Mouse (Mus musculus): ENCODE data around the gene Gdpd4. TPM values are rescaled to one million over a fixed set of nuclear protein-coding genes. Genes with fewer than 3 reads are reported as not detected.

The Gdpd4 gene
- total RNA-seq, 1 experiment from 2014 or later, result not detected

DNA sequence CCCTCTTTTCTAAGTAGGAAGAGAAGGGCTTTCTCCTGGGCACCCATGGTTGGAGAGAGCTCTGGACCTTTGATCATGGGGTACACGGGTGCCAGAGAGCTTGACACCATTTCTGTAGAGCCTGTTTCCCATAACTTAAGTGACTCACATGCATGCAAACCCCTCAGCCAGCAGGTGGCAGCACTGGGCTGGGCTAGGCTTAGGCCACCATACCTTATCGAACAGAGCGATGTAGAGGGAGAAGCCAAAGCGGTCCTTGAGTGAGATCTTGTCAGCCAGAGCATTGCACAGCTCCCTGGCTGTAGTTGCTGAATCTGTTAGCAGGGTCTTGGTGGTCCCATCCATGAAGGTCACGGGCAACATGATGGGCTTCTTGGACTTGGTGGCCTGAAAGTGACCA lies 151.9 kb downstream of the Gdpd4 start:
- ATAC-seq (replicated peaks in 1 of 2; ENCODE audit: insufficient read depth in 1 of 2, low FRiP score in 2 of 2, low TSS enrichment in 1 of 2, low read depth in 1 of 2, poor library complexity in 2 of 2, severe bottlenecking in 2 of 2), result peak; percentile 79

- no peak for ATAC-seq (replicated peaks in 1 of 2; ENCODE audit: insufficient read depth in 1 of 2, low FRiP score in 2 of 2, low TSS enrichment in 1 of 2, low read depth in 1 of 2, poor library complexity in 2 of 2, severe bottlenecking in 2 of 2)
Observed at GRCm38 (mm10) chr7:98077453-98077852, 157.7 kb downstream of the Gdpd4 start.

DNA sequence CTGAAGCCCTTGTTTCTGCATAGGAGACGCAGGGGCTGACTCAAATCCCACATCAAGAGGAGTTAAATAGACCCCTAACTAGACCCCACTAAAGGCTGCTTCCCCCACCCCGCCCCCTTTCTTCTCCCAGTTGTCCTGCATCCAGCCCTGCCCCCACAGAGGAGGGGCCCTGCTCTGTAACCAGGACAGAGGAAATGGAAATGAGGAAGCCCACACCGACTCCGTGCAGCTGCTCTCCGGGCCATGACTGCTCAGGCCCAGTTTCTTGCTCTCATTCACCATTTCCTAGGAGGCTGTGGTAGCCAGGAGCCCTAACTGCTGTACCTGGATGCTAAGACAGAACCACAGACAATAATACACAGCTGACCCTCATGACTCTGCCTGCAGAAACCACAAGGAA lies 162.6 kb downstream of the Gdpd4 start:
- ATAC-seq (replicated peaks in 1 of 2; ENCODE audit: insufficient read depth in 1 of 2, low FRiP score in 2 of 2, low TSS enrichment in 1 of 2, low read depth in 1 of 2, poor library complexity in 2 of 2, severe bottlenecking in 2 of 2), result peak; percentile 8 to 37; a peak in 1 of 4 replicates

- ATAC-seq (replicated peaks in 1 of 2; ENCODE audit: insufficient read depth in 1 of 2, low FRiP score in 2 of 2, low TSS enrichment in 1 of 2, low read depth in 1 of 2, poor library complexity in 2 of 2, severe bottlenecking in 2 of 2), result peak; percentile 5 to 23; a peak in 2 of 4 replicates
Observed at GRCm38 (mm10) chr7:98084541-98085293, 165.0 kb downstream of the Gdpd4 start.

DNA sequence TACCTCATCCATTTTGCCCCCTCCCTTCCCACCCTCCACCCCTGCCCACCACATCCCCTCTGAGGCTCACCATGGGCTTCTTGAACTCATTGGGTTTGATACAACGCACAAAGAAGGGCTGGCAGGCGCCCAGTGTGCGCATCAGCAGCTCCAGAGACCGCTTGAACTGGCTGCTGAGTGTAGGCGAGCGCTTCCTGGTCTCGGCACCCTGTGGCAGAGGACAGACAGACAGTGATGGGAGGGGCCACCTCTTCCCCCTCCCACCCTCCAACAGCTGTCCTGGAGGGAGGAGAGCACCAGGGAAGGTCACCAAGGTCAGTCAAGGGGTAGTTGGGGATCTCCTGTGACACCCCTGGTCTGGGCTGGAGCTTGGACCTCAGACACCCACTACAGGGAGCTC lies 165.6 kb downstream of the Gdpd4 start:
- ATAC-seq (replicated peaks in 1 of 2; ENCODE audit: insufficient read depth in 1 of 2, low FRiP score in 2 of 2, low TSS enrichment in 1 of 2, low read depth in 1 of 2, poor library complexity in 2 of 2, severe bottlenecking in 2 of 2), result 0 out of 4 replicates have a peak, but pooled peaks of 1 of the 2 experiments have one; percentile 11

GRCm38 (mm10) chr7:98086346-98086745 lies 166.6 kb downstream of the Gdpd4 start:
- ATAC-seq (replicated peaks in 1 of 2; ENCODE audit: insufficient read depth in 1 of 2, low FRiP score in 2 of 2, low TSS enrichment in 1 of 2, low read depth in 1 of 2, poor library complexity in 2 of 2, severe bottlenecking in 2 of 2), result 0 out of 4 replicates have a peak, but pooled peaks have one; percentile 27 to 30

GRCm38 (mm10) chr7:98095852-98096251 lies 176.1 kb downstream of the Gdpd4 start:
- peak in 1 of 2 experiments; percentile 29; a peak in 3 of 4 replicates for ATAC-seq (replicated peaks in 1 of 2; ENCODE audit: insufficient read depth in 1 of 2, low FRiP score in 2 of 2, low TSS enrichment in 1 of 2, low read depth in 1 of 2, poor library complexity in 2 of 2, severe bottlenecking in 2 of 2)

GRCm38 (mm10) chr7:98097557-98097956 lies 177.8 kb downstream of the Gdpd4 start:
- no peak for ATAC-seq (replicated peaks in 1 of 2; ENCODE audit: insufficient read depth in 1 of 2, low FRiP score in 2 of 2, low TSS enrichment in 1 of 2, low read depth in 1 of 2, poor library complexity in 2 of 2, severe bottlenecking in 2 of 2)

Other genes starting within 250 kb of the Gdpd4 start
- gene Clns1a, start 223.3 kb upstream of the Gdpd4 start, total RNA-seq (2017), result 128 and 154 TPM in 2 replicates
- 2.0 and 2.8 TPM in 2 replicates for gene Aqp11, start 181.7 kb upstream of the Gdpd4 start, total RNA-seq (2017)
- 48.4 and 59.8 TPM in 2 replicates for gene Pak1, start 131.4 kb upstream of the Gdpd4 start, total RNA-seq (2017)
- gene Myo7a, start 199.6 kb downstream of the Gdpd4 start, total RNA-seq (2017), result 7.3 and 7.5 TPM in 2 replicates
- gene Omp, start 225.5 kb downstream of the Gdpd4 start, total RNA-seq (2017), result 0.50 and 0.89 TPM in 2 replicates

Measured in hematopoietic stem cell, adult 5-6 weeks (primary cell).